Mouse (Mus musculus) lung, postnatal 0 days (tissue): ENCODE measurements around the gene Cnpy3. TPM values are rescaled to one million over a fixed set of nuclear protein-coding genes. Genes with fewer than 3 reads are reported as not detected.
A peak's percentile ranks its signal among the peaks of the same experiment; 100 is the strongest.
"Not testable (repeated sequence)": the region's sequence is repeated elsewhere in the genome, so short reads cannot be mapped to it uniquely, and the experiment has no call there.

Source experiments
- ATAC-seq: fragments of 200-750 bp; cut with Nextera tagmentation; 2 replicates; pipeline ENCODE4 v1.8.0; 2017; ENCODE audit warnings: moderate library complexity
- DNase-seq: peaks from one replicate; pipeline ENCODE4 v3.0.0-alpha.2; 2016; ENCODE audit warnings: low spot score
- H3K27ac ChIP-seq: fragments of 300-500 bp; sonication (generic); 2 replicates; pipeline ENCODE4 v1.5.1; 2014; ENCODE audit warnings: antibody characterized with exemption, mild to moderate bottlenecking, low read length, mixed read lengths
- H3K27me3 ChIP-seq: fragments of 300-500 bp; sonication (generic); replicated peaks from 2 replicates; pipeline ENCODE4 v1.6.1; 2014; ENCODE audit warnings: low read length, mixed read lengths; ENCODE audit not compliant: insufficient read depth
- H3K36me3 ChIP-seq: fragments of 300-500 bp; sonication (generic); 2 replicates; pipeline ENCODE4 v1.6.1; 2014; ENCODE audit warnings: low read length, mixed read lengths; ENCODE audit not compliant: insufficient read depth
- H3K4me1 ChIP-seq: fragments of 300-500 bp; sonication (generic); 2 replicates; pipeline ENCODE4 v1.6.1; 2014; ENCODE audit warnings: antibody characterized with exemption, low read depth, low read length, mixed read lengths; ENCODE audit not compliant: insufficient read depth
- H3K4me2 ChIP-seq: fragments of 300-500 bp; sonication (generic); replicated peaks from 2 replicates; pipeline ENCODE4 v1.6.1; 2014; ENCODE audit warnings: low read depth, mild to moderate bottlenecking, low read length, moderate library complexity, mixed read lengths
- H3K4me3 ChIP-seq: fragments of 300-500 bp; sonication (generic); 2 replicates; pipeline ENCODE4 v1.5.1; 2014; ENCODE audit warnings: low read depth, low read length
- H3K9ac ChIP-seq: fragments of 300-500 bp; sonication (generic); replicated peaks from 2 replicates; pipeline ENCODE4 v1.6.1; 2014; ENCODE audit warnings: low read depth, mild to moderate bottlenecking
- H3K9me3 ChIP-seq: fragments of 300-500 bp; sonication (generic); 2 replicates; pipeline ENCODE4 v1.6.1; 2016; ENCODE audit warnings: low read length, mixed read lengths
- CTCF ChIP-seq: IDR thresholded peaks from 2 replicates; pipeline ENCODE4 v1.5.1; 2016; ENCODE audit warnings: antibody characterized with exemption, mild to moderate bottlenecking
- EP300 ChIP-seq: IDR thresholded peaks from 2 replicates; pipeline ENCODE4 v1.6.1; 2016; ENCODE audit warnings: antibody characterized with exemption, mild to moderate bottlenecking, control low read depth
- WGBS: fragments of 180-500 bp; shearing (Covaris S2); extraction: QIAGEN DNeasy Blood & Tissue Kit; methylation state at CpG from one replicate; pipeline ENCODE4 v1.1.7; 2014; 5-methylcytosine and 5-hydroxymethylcytosine counted together
- polyA plus RNA-seq: library from polyadenylated mRNA; unstranded; fragments of >200 nt; fragmentation: Nextera tagmentation; extraction: Ambion mirVana; gene quantifications from 2 replicates; pipeline ENCODE4 v1.2.1, GENCODE M21; 2015

The Cnpy3 gene
- 44.1 and 47.0 TPM in 2 replicates for polyA plus RNA-seq

DNA sequence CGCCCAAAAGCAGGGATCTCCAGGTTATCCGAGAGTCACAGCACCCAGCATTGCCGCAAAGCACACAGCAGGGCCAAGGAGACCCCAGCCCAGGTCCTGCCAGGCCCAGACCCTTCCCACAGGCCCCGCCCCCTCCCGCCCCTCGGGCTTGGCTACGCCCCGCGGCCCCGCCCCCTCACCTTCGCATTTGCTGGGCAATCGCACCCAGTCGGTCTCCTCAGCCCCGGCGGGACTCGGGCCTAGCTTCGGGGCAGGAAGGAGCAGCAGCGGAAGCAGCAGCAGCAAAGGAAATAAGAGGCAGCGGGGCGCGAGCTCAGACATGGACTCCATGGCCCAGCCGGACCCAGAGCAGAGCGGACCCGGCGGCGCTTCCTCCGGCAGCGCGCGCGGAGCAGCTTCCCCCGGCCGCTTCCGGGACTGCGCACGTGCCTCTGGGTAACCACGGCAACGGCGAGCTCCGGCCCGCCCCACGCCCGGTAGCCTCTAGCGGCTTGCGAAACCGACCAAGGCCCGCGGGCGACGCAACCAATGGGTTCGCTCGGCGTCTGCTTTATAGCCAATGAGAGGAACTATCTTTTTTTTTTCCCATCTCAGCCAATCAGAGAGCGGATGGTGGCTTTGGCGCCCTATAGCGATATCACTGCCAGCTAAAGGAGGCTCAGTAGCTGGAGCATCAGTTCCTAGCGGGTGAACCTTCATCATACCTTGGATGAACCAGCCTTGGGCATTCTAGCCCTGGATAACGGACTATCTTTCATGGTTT lies at the start of gene Cnpy3:
Gene Cnpy3 (minus strand): TSS at position 421 of the 763 bp plus-strand sequence.
- Histone ChIP-seq H3K36me3 (peaks cover 4% of the 10 kb centered on the region; the same call in 1 of the 2 replicates), H3K9ac (peak within 1 kb of the TSS; percentile 55), H3K4me2 (peak within 1 kb of the TSS; percentile 84), H3K4me3 (peak within 1 kb of the TSS; percentile 77), H3K4me1 (peaks cover 4% of the 10 kb centered on the region; the same call in 1 of the 2 replicates), H3K27ac (peak within 1 kb of the TSS; percentile 91), H3K27me3 (no peaks in the 10 kb centered on the region), H3K9me3 (no peaks in the 10 kb centered on the region)
- peak; percentile 99 for DNase-seq
- under 1% methylated on average over 50 of the region's 58 CpGs for WGBS
- peak; percentile 50; the same call in 1 of the 2 replicates for TF ChIP-seq EP300
- no peak for TF ChIP-seq CTCF
- ATAC-seq = peak; percentile 99

DNA sequence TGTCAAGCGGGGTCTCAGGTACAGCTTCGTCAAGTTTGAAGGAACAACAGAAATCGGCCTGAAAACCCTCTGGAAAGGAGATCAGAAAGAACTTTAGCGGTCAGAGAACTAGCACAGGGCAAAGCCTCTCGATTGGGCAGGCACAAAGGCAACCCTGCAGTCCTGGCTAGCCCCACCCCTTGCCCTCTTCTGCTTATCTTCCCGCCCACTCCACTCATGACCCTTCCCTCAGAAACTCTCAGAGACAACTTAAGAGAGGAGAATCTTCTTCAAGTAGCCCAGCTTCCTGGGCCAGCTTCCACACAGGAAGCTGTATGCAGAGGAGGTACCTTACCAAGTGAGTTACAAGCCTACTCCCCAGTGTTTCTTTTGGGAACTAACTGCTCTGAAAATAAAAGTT lies 49.7 kb upstream of the Cnpy3 start:
- Histone ChIP-seq H3K27ac (no peak overlapping the region), H3K4me2 (no peak overlapping the region), H3K4me1 (no peaks in the 10 kb centered on the region), H3K27me3 (no peaks in the 10 kb centered on the region), H3K9me3 (no peaks in the 10 kb centered on the region), H3K9ac (no peak overlapping the region), H3K36me3 (peaks cover 27% of the 10 kb centered on the region), H3K4me3 (no peak overlapping the region)
- DNase-seq (no peak), ATAC-seq (no peak)
- TF ChIP-seq EP300 (no peak), CTCF (no peak)
- 86% methylated on average over 6 of the region's 6 CpGs for WGBS

DNA sequence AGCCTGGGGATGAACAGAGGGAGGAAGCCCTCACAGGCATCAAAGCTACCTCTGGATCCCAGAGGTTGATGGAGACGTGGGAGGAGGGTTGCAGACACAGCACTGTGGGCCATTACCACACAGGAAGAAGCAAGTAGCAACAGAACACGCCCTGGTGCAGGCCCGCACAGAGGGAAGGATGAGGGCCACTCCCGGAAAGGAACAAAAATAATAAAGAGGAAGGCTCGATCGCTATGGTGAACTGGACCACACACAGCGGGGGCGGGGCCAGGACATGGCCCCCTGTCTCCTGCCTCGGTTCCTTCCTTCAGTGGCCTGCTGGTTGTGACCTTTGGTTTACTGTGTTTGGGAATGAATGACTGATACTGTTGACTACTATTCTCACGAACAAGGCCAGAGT lies 47.7 kb upstream of the Cnpy3 start:
- WGBS = 61% methylated on average over 10 of the region's 10 CpGs
- no peak overlapping the region for H3K27ac ChIP-seq
- H3K4me2 ChIP-seq = no peak overlapping the region
- peaks cover 13% of the 10 kb centered on the region for H3K36me3 ChIP-seq
- DNase-seq = no peak
- ATAC-seq = no peak
- no peaks in the 10 kb centered on the region for H3K9me3 ChIP-seq
- TF ChIP-seq EP300 (no peak), CTCF (no peak)
- H3K4me3 ChIP-seq = no peak overlapping the region
- no peaks in the 10 kb centered on the region for H3K27me3 ChIP-seq
- H3K9ac ChIP-seq = no peak overlapping the region
- H3K4me1 ChIP-seq = no peaks in the 10 kb centered on the region

DNA sequence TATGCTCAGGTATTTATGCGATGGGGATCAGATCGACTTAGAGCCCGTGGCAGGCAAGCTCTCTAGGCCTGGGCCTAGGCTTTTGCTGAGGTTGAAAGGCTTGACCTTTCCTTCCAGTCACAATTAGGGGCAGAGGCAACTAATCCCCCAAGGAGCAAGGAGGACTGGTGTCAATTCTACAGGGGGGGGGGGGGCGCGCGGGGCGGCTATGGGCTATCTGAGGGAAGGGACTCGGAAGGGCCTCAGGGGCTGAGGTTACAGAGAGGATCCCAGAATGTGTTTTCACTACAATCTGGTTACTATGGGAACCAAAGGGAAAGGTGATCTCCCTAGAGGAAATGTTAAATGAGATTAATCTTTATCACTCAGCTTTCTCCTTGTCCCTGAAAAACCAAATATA lies 45.4 kb upstream of the Cnpy3 start:
- Histone ChIP-seq H3K9ac (no peak overlapping the region), H3K27ac (no peak overlapping the region), H3K27me3 (no peaks in the 10 kb centered on the region), H3K4me1 (no peaks in the 10 kb centered on the region), H3K4me3 (no peak overlapping the region), H3K9me3 (no peaks in the 10 kb centered on the region), H3K36me3 (peaks cover 10% of the 10 kb centered on the region), H3K4me2 (no peak overlapping the region)
- 39% methylated on average over 7 of the region's 8 CpGs for WGBS
- no peak for ATAC-seq
- DNase-seq = no peak
- TF ChIP-seq CTCF (no peak), EP300 (no peak)

DNA sequence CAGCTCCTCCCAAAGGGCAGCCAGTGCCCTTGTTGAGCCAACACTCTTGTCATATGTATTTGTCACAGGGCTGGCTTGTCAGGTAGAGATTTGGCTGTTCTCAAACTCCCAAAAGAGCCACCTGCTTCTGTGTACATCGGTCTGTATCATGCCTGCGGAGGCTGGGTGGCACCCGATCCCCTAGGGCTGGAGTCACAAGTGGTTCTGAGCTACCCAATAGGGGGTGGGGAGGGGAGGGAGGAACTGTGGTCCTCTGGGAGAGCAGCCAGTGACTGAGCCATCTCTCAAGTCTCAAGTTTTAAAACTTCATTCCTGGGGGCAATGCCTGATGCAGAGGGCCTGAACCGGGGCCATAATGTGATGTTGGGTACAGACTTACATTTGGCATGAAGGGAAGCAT lies 44.7 kb upstream of the Cnpy3 start:
- Histone ChIP-seq H3K36me3 (peaks cover 5% of the 10 kb centered on the region), H3K9ac (no peak overlapping the region), H3K9me3 (no peaks in the 10 kb centered on the region), H3K4me3 (no peak overlapping the region), H3K27me3 (no peaks in the 10 kb centered on the region), H3K27ac (no peak overlapping the region), H3K4me2 (no peak overlapping the region), H3K4me1 (no peaks in the 10 kb centered on the region)
- ATAC-seq (no peak), DNase-seq (no peak)
- whole genome bisulfite sequencing = 87% methylated on average over 4 of the region's 4 CpGs
- no peak for TF ChIP-seq EP300
- no peak for TF ChIP-seq CTCF

GRCm38 (mm10) chr17:46792963-46793362 lies 40.9 kb upstream of the Cnpy3 start:
- no peak overlapping the region for H3K27ac ChIP-seq
- no peak for DNase-seq
- H3K9me3 ChIP-seq = no peaks in the 10 kb centered on the region
- H3K27me3 ChIP-seq = no peaks in the 10 kb centered on the region
- no peak overlapping the region for H3K4me2 ChIP-seq
- WGBS = 76% methylated on average over 2 of the region's 2 CpGs
- H3K9ac ChIP-seq = no peak overlapping the region
- H3K4me1 ChIP-seq = no peaks in the 10 kb centered on the region
- H3K36me3 ChIP-seq = no peaks in the 10 kb centered on the region
- no peak overlapping the region for H3K4me3 ChIP-seq
- ATAC-seq = no peak
- TF ChIP-seq EP300 (no peak), CTCF (peak; percentile 7; the same call in 1 of the 2 replicates)

DNA sequence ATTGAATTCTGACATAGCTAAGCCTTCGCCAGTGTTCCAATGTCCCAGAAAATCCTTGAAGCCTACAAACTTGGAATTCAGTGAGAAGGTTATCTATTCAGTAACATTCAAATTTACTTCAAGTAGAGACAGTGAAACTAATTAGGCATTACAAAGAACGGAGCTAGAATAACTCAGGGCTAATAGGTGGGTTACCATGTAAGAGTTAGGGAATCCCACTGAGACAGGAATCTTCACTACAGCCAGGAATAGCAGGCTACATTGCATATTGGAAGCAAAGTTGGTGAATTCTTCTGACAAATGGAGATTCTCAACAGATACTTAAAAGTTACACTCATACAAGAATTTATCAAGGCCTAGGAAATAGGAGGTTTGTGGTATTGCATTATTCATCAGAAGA lies 36.0 kb upstream of the Cnpy3 start:
- 64% methylated on average over 2 of the region's 2 CpGs for whole genome bisulfite sequencing
- H3K9me3 ChIP-seq, H3K27me3 ChIP-seq, ATAC-seq, H3K9ac ChIP-seq, H3K36me3 ChIP-seq, H3K4me1 ChIP-seq, H3K4me2 ChIP-seq, DNase-seq, H3K27ac ChIP-seq, H3K4me3 ChIP-seq: not testable (repeated sequence)
